Mouse (Mus musculus): ENCODE measurements around the gene Ppt2. TPM values are rescaled to one million over a fixed set of nuclear protein-coding genes. Genes with fewer than 3 reads are reported as not detected.

Gene Ppt2
- polyA plus RNA-seq, 1 experiment: 118 TPM

- H3K27me3 ChIP-seq (replicated peaks; ENCODE audit: control insufficient read depth, insufficient read depth, low read length): no peaks in the 10 kb centered on the region
- peak within 1 kb of the TSS; percentile 61 for H3K27ac ChIP-seq (ENCODE audit: insufficient read depth, low read depth, low read length)
- no peaks in the 10 kb centered on the region; the same call in 1 of the 2 replicates for H3K36me3 ChIP-seq (ENCODE audit: control insufficient read depth, insufficient read depth, low read length)
- 27% methylated on average over 7 of the region's 7 CpGs for WGBS
- peak; percentile 72 for DNase-seq
- TF ChIP-seq CTCF (conservative IDR thresholded peaks at IDR 0.05; ENCODE audit: insufficient read depth, insufficient read length, low read depth, low read length) (no peak), POLR2A (IDR thresholded peaks at IDR 0.05; ENCODE audit: low read depth, low read length) (no peak)
- H3K4me3 ChIP-seq (ENCODE audit: insufficient read depth, low read depth, low read length): peak within 1 kb of the TSS; percentile 13; the same call in 1 of the 2 replicates
- peaks cover 16% of the 10 kb centered on the region for H3K4me1 ChIP-seq (ENCODE audit: control insufficient read depth, insufficient read depth, low read length)
Observed at GRCm38 (mm10) chr17:34589681-34590101, 38.6 kb downstream of the Ppt2 start, which contains the start of gene Gpsm3. TSS of gene Gpsm3 (plus strand) at chr17:34589806.

- H3K36me3 ChIP-seq (ENCODE audit: control insufficient read depth, insufficient read depth, low read length): no peaks in the 10 kb centered on the region; the same call in 1 of the 2 replicates
- H3K4me3 ChIP-seq (ENCODE audit: insufficient read depth, low read depth, low read length): peak overlapping the region; percentile 13; the same call in 1 of the 2 replicates
- TF ChIP-seq POLR2A (IDR thresholded peaks at IDR 0.05; ENCODE audit: low read depth, low read length): no peak
- TF ChIP-seq CTCF (conservative IDR thresholded peaks at IDR 0.05; ENCODE audit: insufficient read depth, insufficient read length, low read depth, low read length): no peak
- DNase-seq: no peak
- no peaks in the 10 kb centered on the region for H3K27me3 ChIP-seq (replicated peaks; ENCODE audit: control insufficient read depth, insufficient read depth, low read length)
- WGBS: 41% methylated on average over 7 of the region's 7 CpGs
- peak overlapping the region; percentile 61; the same call in 1 of the 2 replicates for H3K27ac ChIP-seq (ENCODE audit: insufficient read depth, low read depth, low read length)
- peaks cover 16% of the 10 kb centered on the region for H3K4me1 ChIP-seq (ENCODE audit: control insufficient read depth, insufficient read depth, low read length)
Observed at GRCm38 (mm10) chr17:34589206-34589605, 39.1 kb downstream of the Ppt2 start.

- WGBS: 79% methylated on average over 3 of the region's 3 CpGs
- peaks cover 14% of the 10 kb centered on the region for H3K4me1 ChIP-seq (ENCODE audit: control insufficient read depth, insufficient read depth, low read length)
Observed at GRCm38 (mm10) chr17:34588767-34589166, 39.5 kb downstream of the Ppt2 start.

DNA sequence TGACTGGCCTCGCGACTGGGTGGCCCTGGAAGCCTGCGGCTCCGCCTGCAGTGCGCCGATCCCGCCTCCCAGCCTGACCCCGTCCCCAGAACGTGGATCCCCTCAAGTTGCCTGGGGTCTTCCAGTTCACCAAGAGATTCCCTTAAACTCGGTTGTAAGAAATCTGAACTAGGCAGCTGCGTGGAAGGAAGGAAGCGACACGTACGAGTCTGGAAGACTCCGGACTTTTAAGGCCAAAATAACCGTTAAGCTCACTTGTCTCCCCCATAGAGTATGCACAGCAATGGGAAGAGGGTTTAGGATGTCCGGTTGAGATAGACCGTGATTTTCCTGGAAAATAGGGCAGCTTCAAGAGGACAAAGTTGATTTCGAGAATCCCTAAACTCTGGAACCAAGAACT lies 40.5 kb downstream of the Ppt2 start:
- TF ChIP-seq CTCF (conservative IDR thresholded peaks at IDR 0.05; ENCODE audit: insufficient read depth, insufficient read length, low read depth, low read length): no peak
- no peak for TF ChIP-seq POLR2A (IDR thresholded peaks at IDR 0.05; ENCODE audit: low read depth, low read length)
- Histone ChIP-seq H3K36me3 (ENCODE audit: control insufficient read depth, insufficient read depth, low read length) (no peaks in the 10 kb centered on the region), H3K27me3 (replicated peaks; ENCODE audit: control insufficient read depth, insufficient read depth, low read length) (no peaks in the 10 kb centered on the region), H3K4me1 (ENCODE audit: control insufficient read depth, insufficient read depth, low read length) (peaks cover 12% of the 10 kb centered on the region; the same call in 1 of the 2 replicates), H3K27ac (ENCODE audit: insufficient read depth, low read depth, low read length) (peak overlapping the region; percentile 79), H3K4me3 (ENCODE audit: insufficient read depth, low read depth, low read length) (peak overlapping the region; percentile 69)
- no peak for DNase-seq
- 2% methylated on average over 19 of the region's 19 CpGs for WGBS

More at GRCm38 (mm10) chr17:34588767-34589166, 39.5 kb downstream of the Ppt2 start:
- H3K27me3 ChIP-seq (replicated peaks; ENCODE audit: control insufficient read depth, insufficient read depth, low read length): no peaks in the 10 kb centered on the region
- H3K36me3 ChIP-seq (ENCODE audit: control insufficient read depth, insufficient read depth, low read length): no peaks in the 10 kb centered on the region
- no peak overlapping the region for H3K4me3 ChIP-seq (ENCODE audit: insufficient read depth, low read depth, low read length)
- H3K27ac ChIP-seq (ENCODE audit: insufficient read depth, low read depth, low read length): no peak overlapping the region
- TF ChIP-seq POLR2A (IDR thresholded peaks at IDR 0.05; ENCODE audit: low read depth, low read length): no peak
- TF ChIP-seq CTCF (conservative IDR thresholded peaks at IDR 0.05; ENCODE audit: insufficient read depth, insufficient read length, low read depth, low read length): no peak
- DNase-seq: no peak

GRCm38 (mm10) chr17:34587423-34587811 lies 40.9 kb downstream of the Ppt2 start:
- Histone ChIP-seq H3K27me3 (replicated peaks; ENCODE audit: control insufficient read depth, insufficient read depth, low read length) (no peaks in the 10 kb centered on the region), H3K4me1 (ENCODE audit: control insufficient read depth, insufficient read depth, low read length) (peaks cover 12% of the 10 kb centered on the region; the same call in 1 of the 2 replicates), H3K4me3 (ENCODE audit: insufficient read depth, low read depth, low read length) (peak overlapping the region; percentile 69), H3K27ac (ENCODE audit: insufficient read depth, low read depth, low read length) (peak overlapping the region; percentile 93), H3K36me3 (ENCODE audit: control insufficient read depth, insufficient read depth, low read length) (no peaks in the 10 kb centered on the region)
- TF ChIP-seq POLR2A (IDR thresholded peaks at IDR 0.05; ENCODE audit: low read depth, low read length) (peak; percentile 86), CTCF (conservative IDR thresholded peaks at IDR 0.05; ENCODE audit: insufficient read depth, insufficient read length, low read depth, low read length) (no peak)
- peak; percentile 99 for DNase-seq
- WGBS: under 1% methylated on average over 50 of the region's 50 CpGs

DNA sequence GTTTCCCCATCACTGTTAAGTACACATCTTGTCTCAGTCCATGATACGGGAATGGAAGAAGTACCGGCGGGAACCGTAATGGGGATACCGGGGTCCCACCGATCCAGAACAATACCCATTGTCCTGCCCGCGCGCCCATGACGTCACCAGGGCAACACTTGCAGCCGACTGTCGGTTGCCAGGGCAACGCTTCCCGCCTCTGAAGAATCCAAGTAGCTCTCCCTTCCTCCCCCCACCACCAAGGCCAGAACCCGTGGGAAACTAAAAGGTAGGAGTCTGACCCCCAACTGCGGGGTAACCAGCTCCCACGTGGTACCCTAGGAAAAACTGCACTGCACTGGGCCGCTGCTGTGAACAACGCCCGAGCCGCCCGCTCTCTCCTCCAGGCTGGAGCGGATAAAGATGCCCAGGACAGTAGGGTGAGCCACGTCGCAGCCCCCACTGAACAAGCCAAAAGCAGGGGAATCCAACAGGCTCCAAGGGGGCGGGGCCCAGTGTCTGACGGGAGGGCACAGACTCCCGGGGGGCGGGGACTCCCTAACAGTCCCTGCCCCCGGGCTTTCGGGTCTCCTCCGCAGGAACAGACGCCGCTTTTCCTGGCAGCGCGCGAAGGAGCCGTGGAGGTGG lies 41.4 kb downstream of the Ppt2 start:
- no peak for TF ChIP-seq CTCF (conservative IDR thresholded peaks at IDR 0.05; ENCODE audit: insufficient read depth, insufficient read length, low read depth, low read length)
- no peak for TF ChIP-seq POLR2A (IDR thresholded peaks at IDR 0.05; ENCODE audit: low read depth, low read length)
- Histone ChIP-seq H3K36me3 (ENCODE audit: control insufficient read depth, insufficient read depth, low read length) (no peaks in the 10 kb centered on the region), H3K27me3 (replicated peaks; ENCODE audit: control insufficient read depth, insufficient read depth, low read length) (no peaks in the 10 kb centered on the region), H3K4me1 (ENCODE audit: control insufficient read depth, insufficient read depth, low read length) (peaks cover 12% of the 10 kb centered on the region; the same call in 1 of the 2 replicates), H3K27ac (ENCODE audit: insufficient read depth, low read depth, low read length) (peak overlapping the region; percentile 93), H3K4me3 (ENCODE audit: insufficient read depth, low read depth, low read length) (peak overlapping the region; percentile 69)
- peak; percentile 88 for DNase-seq
- under 1% methylated on average over 38 of the region's 38 CpGs for WGBS
